Mouse (Mus musculus) heart, adult 2 months (tissue): ENCODE measurements at regions not wholly inside any gene's neighbourhood (a gene's known extent, or its start where the extent isn't known, plus 50 kb on each side); places are given as distances from the start of the nearest gene placed in this dataset.

ENCODE experiments used
- DNase-seq, 2 experiments: peaks; one replicate each; pipeline ENCODE4 v3.0.0; 2021
- H3K27ac ChIP-seq: fragments of 200-600 bp; 2 replicates; pipeline ENCODE4 v1.8.1; 2022
- H3K27me3 ChIP-seq: fragments of 200-500 bp; 2 replicates; pipeline ENCODE4 v1.6.1; 2012; ENCODE audit warnings: mild to moderate bottlenecking, low read length, inconsistent platforms, mixed read lengths; ENCODE audit not compliant: control insufficient read depth, insufficient read depth
- H3K36me3 ChIP-seq: fragments of 200-500 bp; 2 replicates; pipeline ENCODE4 v1.6.1; 2012; ENCODE audit warnings: low read length, inconsistent platforms; ENCODE audit not compliant: control insufficient read depth, insufficient read depth
- H3K4me1 ChIP-seq: fragments of 200-500 bp; 2 replicates; pipeline ENCODE4 v1.6.1; 2011; ENCODE audit warnings: low read length; ENCODE audit not compliant: control insufficient read depth, insufficient read depth
- H3K4me3 ChIP-seq: fragments of 200-600 bp; 2 replicates; pipeline ENCODE4 v1.8.1; 2022
- H3K79me2 ChIP-seq: fragments of 200-500 bp; replicated peaks from 2 replicates; pipeline ENCODE4 v1.6.1; 2012; ENCODE audit warnings: mild to moderate bottlenecking, inconsistent platforms, low read length, moderate library complexity, mixed read lengths; ENCODE audit not compliant: control insufficient read depth, insufficient read depth
- H3K9ac ChIP-seq: fragments of 200-500 bp; 2 replicates; pipeline ENCODE4 v1.6.1; 2012; ENCODE audit warnings: low read depth, mild to moderate bottlenecking, control low read depth, inconsistent platforms, low read length, mixed read lengths
- CTCF ChIP-seq: fragments of 200-600 bp; IDR thresholded peaks from 2 replicates; pipeline ENCODE4 v1.8.1; 2022; ENCODE audit warnings: antibody characterized with exemption, mild to moderate bottlenecking, moderate library complexity
- EP300 ChIP-seq: fragments of 200-500 bp; IDR thresholded peaks from 2 replicates; pipeline ENCODE4 v1.6.1; 2011; ENCODE audit warnings: low read depth, low read length, control low read depth; ENCODE audit not compliant: insufficient read depth
- POLR2A ChIP-seq: fragments of 200-500 bp; IDR thresholded peaks from 2 replicates; pipeline ENCODE4 v1.6.1; 2011; ENCODE audit warnings: mild to moderate bottlenecking, low read depth, low read length, control low read depth; ENCODE audit not compliant: insufficient read depth
- WGBS: fragments of 180-500 bp; shearing (Covaris S2); methylation state at CpG from one replicate; pipeline ENCODE4 v1.1.7; 2018; 5-methylcytosine and 5-hydroxymethylcytosine counted together
- intact Hi-C: fragments of 180-260 bp; cut with DNase I; formaldehyde crosslinking; loops from one replicate; pipeline ENCODE4 v1.15.1; 2025

- no peaks in the 10 kb centered on the region for H3K79me2 ChIP-seq
- H3K9ac ChIP-seq = no peak overlapping the region
- DNase-seq = no peak
- WGBS = 64% methylated on average over 10 of the region's 10 CpGs
- no peak overlapping the region for H3K27ac ChIP-seq
- no peaks in the 10 kb centered on the region for H3K27me3 ChIP-seq
- H3K36me3 ChIP-seq = no peaks in the 10 kb centered on the region
- intact Hi-C loops = no loop called here
- no peaks in the 10 kb centered on the region for H3K4me1 ChIP-seq
- no peak for TF ChIP-seq EP300
- TF ChIP-seq CTCF = no peak
- no peak for TF ChIP-seq POLR2A
- H3K4me3 ChIP-seq = no peak overlapping the region
Measured at GRCm38 (mm10) chr5:47429217-47430172, 553.4 kb upstream of the Slit2 start.

- Histone ChIP-seq H3K4me3 (no peak overlapping the region), H3K9ac (no peak overlapping the region), H3K36me3 (no peaks in the 10 kb centered on the region), H3K79me2 (no peaks in the 10 kb centered on the region), H3K4me1 (no peaks in the 10 kb centered on the region), H3K27me3 (no peaks in the 10 kb centered on the region), H3K27ac (no peak overlapping the region)
- TF ChIP-seq EP300 = no peak
- no peak for TF ChIP-seq POLR2A
- TF ChIP-seq CTCF = no peak
- intact Hi-C loops = no loop called here
- WGBS = 57% methylated on average over 5 of the region's 5 CpGs
- no peak for DNase-seq
Measured at GRCm38 (mm10) chr5:47431599-47432328, 551.2 kb upstream of the Slit2 start.

- Histone ChIP-seq H3K4me1 (no peaks in the 10 kb centered on the region), H3K36me3 (no peaks in the 10 kb centered on the region), H3K9ac (no peak overlapping the region), H3K79me2 (no peaks in the 10 kb centered on the region), H3K27ac (no peak overlapping the region), H3K27me3 (no peaks in the 10 kb centered on the region), H3K4me3 (no peak overlapping the region)
- intact Hi-C loops = no loop called here
- TF ChIP-seq POLR2A = no peak
- no peak for TF ChIP-seq EP300
- no peak for TF ChIP-seq CTCF
- DNase-seq = no peak
- WGBS = 42% methylated on average over 3 of the region's 3 CpGs
Measured at GRCm38 (mm10) chr5:47436455-47436854, 546.5 kb upstream of the Slit2 start.

GRCm38 (mm10) chr5:47446305-47447028 lies 536.5 kb upstream of the Slit2 start:
- Histone ChIP-seq H3K4me1 (no peaks in the 10 kb centered on the region), H3K4me3 (no peak overlapping the region), H3K36me3 (no peaks in the 10 kb centered on the region), H3K27ac (no peak overlapping the region), H3K9ac (no peak overlapping the region), H3K79me2 (no peaks in the 10 kb centered on the region), H3K27me3 (no peaks in the 10 kb centered on the region)
- no peak for TF ChIP-seq POLR2A
- WGBS = 73% methylated on average over 5 of the region's 5 CpGs
- intact Hi-C loops = no loop called here
- DNase-seq = no peak

GRCm38 (mm10) chr5:47464848-47465247 lies 518.1 kb upstream of the Slit2 start:
- no peaks in the 10 kb centered on the region for H3K4me1 ChIP-seq
- H3K9ac ChIP-seq = no peak overlapping the region
- H3K27ac ChIP-seq = no peak overlapping the region
- 79% methylated on average over 4 of the region's 4 CpGs for WGBS
- no peaks in the 10 kb centered on the region for H3K79me2 ChIP-seq
- no peak for TF ChIP-seq CTCF
- H3K27me3 ChIP-seq = no peaks in the 10 kb centered on the region
- intact Hi-C loops = no loop called here
- no peaks in the 10 kb centered on the region for H3K36me3 ChIP-seq
- DNase-seq = no peak
- H3K4me3 ChIP-seq = no peak overlapping the region

- Histone ChIP-seq H3K4me3 (no peak overlapping the region), H3K9ac (no peak overlapping the region), H3K27me3 (no peaks in the 10 kb centered on the region), H3K27ac (no peak overlapping the region), H3K79me2 (no peaks in the 10 kb centered on the region), H3K36me3 (no peaks in the 10 kb centered on the region), H3K4me1 (no peaks in the 10 kb centered on the region)
- no peak for TF ChIP-seq CTCF
- no peak for TF ChIP-seq POLR2A
- TF ChIP-seq EP300 = no peak
- WGBS = 62% methylated on average over 5 of the region's 5 CpGs
- intact Hi-C loops = no loop called here
- DNase-seq = peak in 1 of 2 experiments; percentile 6
Measured at GRCm38 (mm10) chr5:47469394-47469793, 513.5 kb upstream of the Slit2 start.
